Mouse (Mus musculus) cerebellum, adult 11 months (tissue): ENCODE results near the gene Thap8.
"Not testable (repeated sequence)": the region's sequence is repeated elsewhere in the genome, so short reads cannot be mapped to it uniquely, and the experiment has no call there.

Source experiments
- DNase-seq: peaks from one replicate; pipeline ENCODE4 v3.0.0; 2022

Thap8 gene

DNA sequence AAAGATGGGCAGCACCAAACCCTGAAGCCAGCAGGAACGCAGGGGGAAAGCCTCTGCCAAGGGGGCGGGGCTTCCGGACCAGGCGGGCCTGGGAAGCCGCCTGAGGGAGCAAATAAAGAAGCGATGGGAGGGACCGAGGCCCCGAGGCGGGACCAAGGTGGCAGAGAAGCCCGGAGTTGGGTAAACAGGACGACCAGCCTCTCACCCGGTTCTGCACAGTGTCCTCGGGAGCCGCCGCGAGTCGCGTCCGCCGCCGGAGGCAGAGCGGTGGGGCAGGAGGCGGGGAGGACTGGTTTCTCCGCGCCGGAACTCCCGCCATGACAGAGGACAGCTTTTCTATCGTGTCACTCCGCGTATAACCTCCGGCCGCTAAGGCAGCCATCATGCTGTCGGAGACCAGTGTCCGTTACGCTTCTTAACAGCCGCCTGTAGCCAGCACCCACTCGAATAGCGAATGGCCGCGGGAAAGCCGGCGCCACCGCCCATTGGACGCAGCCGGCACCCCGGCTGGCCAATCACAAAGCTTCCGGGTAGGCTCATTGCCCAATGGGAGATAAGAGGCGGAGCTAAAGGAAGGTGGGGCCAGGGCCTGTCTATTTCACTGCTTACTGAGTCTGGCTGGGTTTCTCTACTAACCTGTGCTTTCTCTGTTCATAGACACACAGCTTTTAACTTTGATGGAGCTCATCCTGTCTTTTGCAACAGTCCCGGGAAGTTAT, at the start of gene Thap8, which contains the start of gene Wdr62:
TSS of gene Thap8 (plus strand) at position 144 of the 719 bp plus-strand sequence.
TSS of gene Wdr62 (minus strand) at position 469 of the 719 bp plus-strand sequence.
- DNase-seq: peak; percentile 88

GRCm38 (mm10) chr7:30231328-30231668, 48.6 kb upstream of the Thap8 start:
- DNase-seq: no peak

GRCm38 (mm10) chr7:30231669-30232454, 48.0 kb upstream of the Thap8 start, which contains the start of the genes Polr2i and Tbcb:
TSS of gene Polr2i (plus strand) at chr7:30231948.
TSS of gene Tbcb (minus strand) at chr7:30232272.
- DNase-seq: peak; percentile 99

GRCm38 (mm10) chr7:30232631-30233148, 47.2 kb upstream of the Thap8 start:
- peak; percentile 69 for DNase-seq

DNA sequence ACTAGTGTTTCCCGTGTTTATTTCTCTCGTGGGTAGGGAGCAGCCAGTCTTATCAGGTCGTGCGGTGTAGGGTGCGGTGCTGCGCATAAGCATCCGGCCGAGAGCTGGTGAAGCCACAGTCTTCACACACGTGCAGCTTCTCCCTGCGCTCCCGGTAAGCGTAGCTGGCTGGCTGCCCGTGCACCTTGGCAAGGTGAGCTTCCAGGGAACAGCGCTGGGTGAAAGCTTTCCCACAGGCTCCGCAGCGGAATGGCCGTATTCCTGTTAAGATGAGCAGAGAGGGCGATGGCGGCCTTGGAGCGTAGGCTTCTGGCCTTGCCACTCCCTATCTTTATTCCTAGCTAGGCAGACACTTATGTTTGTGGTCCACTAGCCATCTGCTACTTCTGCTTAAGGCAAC, 46.5 kb upstream of the Thap8 start:
- DNase-seq: peak; percentile 54

GRCm38 (mm10) chr7:30234276-30234858, 45.5 kb upstream of the Thap8 start:
- DNase-seq: no peak

DNA sequence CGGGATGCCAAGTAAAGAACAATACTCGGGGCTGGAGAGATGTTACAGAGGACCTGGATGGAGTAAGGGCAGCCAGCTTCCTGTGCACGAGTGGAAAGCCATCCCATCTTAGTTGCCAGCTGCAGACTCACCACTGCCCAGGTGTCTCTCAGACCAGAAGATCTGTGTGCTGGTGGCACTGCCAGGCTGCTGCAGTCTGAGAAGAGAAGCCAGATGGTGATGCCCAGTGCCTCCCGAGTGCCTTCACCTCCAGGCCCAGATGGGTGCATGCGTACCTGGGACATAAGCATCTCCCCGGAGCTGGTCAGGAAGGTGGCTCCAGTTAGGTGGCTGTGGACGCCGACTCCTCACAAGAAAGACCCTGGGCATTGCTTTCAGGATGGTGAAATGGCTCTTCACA, 44.8 kb upstream of the Thap8 start:
- DNase-seq: no peak

- no peak for DNase-seq
Observed at GRCm38 (mm10) chr7:30235625-30236024, 44.3 kb upstream of the Thap8 start, which contains the start of gene Ovol3. TSS of gene Ovol3 (minus strand) at chr7:30235725.

DNA sequence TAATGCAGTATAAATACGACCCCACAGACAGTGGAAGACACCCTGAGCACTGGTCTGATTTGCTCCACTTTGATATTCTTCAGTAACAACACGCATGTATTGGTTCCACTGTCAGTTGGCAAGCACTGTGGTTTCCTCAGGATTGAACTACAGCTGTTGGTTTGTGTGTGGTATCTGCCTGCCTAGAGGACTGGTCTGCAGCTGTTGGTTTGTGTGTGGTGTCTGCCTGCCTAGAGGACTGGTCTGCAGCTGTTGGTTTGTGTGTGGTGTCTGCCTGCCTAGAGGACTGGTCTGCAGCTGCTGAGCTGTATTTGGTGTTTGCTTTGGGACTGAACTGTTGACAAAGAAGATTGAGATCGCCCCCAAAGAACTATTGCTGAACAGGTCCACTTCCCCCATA, 42.5 kb upstream of the Thap8 start:
- DNase-seq: not testable (repeated sequence)

DNA sequence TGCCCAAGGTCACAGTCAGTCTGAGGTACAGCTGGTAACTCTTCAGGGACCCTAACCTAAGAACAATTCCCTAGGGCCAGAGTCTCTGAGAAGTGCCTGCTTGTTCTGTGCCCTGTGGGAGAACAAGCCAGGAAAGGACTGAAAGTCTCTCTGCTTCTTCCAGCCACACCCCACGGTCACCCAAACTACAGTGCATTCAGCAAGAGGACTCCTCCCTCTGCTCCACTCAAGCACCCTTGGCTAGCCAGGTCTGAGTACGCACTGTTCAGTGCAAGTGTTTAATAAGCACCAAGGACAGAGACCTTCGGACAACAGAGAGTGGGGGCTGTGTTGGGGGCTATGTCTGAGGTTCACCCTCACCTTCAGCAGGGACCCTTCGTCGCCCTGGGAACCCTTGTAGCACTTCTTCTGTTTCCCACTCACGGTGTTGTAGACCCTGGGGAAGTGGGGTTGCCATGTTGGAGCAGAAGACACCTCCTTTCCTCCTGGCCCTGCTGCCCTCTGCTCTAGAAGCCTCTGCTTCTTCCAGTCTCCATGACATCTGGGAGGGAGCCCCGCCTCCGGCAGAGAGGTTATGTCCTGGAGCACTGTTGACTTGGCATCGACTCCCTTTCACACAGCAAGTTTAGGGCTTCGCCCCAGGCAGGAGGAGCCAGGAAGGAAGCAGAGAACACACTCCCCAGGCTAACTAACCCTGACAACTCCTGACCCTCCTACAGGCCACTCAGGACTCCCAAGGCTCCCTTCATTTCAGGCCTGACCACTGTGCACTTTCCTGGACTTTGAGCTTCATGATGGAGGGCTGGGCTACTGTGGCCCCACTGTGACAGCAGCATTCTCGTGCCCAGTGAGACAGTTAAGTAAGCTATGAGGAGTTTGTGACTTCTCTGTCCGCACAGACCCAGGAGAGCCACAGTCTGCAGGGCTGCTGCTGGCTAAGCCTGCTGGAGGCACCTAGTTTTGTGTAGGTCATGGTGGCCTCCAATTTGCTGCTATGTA, 27.6 kb upstream of the Thap8 start:
- no peak for DNase-seq

DNA sequence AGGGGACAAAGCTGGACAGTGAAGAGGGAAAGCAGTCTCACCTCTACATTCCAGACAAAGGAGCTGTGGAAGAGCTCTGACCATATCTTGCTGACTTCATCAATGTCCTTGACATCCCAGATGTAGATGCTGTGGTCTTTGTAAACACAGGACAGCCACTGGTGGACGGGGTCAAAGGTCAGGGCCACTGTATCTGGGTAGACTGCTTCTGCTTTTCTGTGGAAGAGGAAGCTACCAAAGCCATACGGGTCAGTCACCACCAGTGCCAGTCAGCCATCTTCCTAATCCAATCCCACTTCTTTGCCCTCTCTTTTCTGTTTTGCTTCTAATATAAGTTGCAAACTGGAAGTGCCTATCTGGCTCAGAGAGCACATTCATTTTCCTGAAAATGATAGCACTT, 14.9 kb upstream of the Thap8 start:
- DNase-seq: no peak

DNA sequence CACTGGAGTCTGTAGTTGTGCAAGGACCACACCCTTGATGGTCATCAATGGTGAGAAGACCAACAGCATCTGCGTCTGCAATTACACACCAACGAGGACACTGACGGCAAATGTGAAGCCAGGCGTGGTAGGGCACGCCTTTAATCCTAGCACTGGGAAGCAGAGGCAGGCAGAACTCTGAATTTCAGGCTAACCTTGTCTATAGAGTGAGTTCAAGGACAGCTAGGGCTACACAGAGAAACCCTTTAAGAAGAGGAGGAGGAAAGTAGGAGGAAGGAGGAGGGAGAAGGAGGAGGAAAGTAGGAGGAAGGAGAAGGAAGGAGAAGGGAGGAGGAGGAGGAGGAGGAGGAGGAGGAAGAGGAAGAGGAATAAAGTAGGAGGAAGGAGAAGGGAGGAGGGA, 14.4 kb upstream of the Thap8 start:
- DNase-seq: no peak

DNA sequence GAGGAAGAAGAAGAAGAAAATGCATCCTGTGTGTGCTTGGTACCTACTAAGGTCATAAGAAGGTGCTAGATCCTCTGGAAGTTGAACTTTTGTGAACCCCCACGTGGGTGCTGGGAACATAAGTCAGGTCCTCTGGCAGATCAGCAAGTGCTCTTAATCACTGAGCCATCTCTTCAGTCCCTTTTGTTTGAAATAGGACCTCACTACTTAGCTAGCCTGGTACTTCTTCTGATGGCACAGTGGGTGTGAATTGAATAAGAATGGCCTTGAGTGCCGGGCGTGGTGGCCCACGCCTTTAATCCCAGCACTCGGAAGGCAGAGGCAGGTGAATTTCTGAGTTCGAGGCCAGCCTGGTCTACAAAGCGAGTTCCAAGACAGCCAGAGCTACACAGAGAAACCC, 14.0 kb upstream of the Thap8 start:
- no peak for DNase-seq

- DNase-seq: no peak
Observed at GRCm38 (mm10) chr7:30266780-30267179, 13.1 kb upstream of the Thap8 start.

GRCm38 (mm10) chr7:30269641-30270040, 10.3 kb upstream of the Thap8 start:
- no peak for DNase-seq

- DNase-seq: no peak
Observed at GRCm38 (mm10) chr7:30274383-30274782, 5.5 kb upstream of the Thap8 start.

GRCm38 (mm10) chr7:30278911-30279310, 983 bp upstream of the Thap8 start:
- no peak for DNase-seq

DNA sequence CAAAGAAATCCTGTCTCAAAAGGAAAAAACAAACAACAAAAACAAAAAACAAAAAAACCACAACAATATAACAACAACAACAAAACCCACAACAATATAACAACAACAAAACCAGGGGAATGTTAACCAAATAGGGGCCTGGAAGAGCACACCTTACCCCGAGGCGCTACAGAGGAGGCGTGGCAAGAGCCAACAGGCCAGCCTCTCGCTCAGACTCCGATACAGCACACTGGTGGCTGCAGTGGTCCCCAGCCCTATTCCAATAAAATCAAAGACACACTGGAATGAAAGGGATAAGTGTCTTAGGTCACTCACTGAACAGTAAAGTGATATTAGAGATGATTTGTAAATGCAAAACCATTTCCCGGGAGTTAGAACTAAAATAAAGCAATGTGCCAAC, 358 bp upstream of the Thap8 start:
- DNase-seq: no peak

DNA sequence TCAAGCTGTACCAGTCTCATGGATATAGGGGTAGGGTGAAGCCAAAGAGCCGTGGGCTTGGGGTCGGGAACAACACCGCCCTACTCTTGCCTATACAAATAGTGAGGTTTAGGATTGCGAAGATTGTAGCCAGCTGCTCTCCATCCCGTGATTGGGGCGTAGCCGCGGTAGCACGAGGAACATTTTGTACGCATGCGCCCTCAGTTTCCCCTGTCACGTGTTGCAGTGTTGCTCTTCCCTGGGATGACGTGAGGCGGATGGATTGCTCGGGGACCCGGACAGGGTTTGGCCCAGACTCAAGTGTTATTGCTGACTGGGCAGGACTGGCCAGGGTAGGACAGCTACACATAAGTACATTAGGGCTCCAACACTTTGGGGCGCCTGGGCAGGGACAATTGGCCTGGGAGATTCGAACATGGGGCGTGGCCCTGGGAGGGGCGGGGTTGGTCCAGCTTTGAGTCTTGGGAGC, 810 bp downstream of the Thap8 start:
- DNase-seq: peak; percentile 81

- no peak for DNase-seq
Observed at GRCm38 (mm10) chr7:30281522-30281921, 1.6 kb downstream of the Thap8 start.

- no peak for DNase-seq
Observed at GRCm38 (mm10) chr7:30282740-30283139, 2.8 kb downstream of the Thap8 start.
